In genomic region chr11:62281601-62281997, GRCm38 (mm10) we compare ENCODE assay signal across 8 mouse cellular contexts. TPM values are rescaled to one million over a fixed set of nuclear protein-coding genes. Genes with fewer than 3 reads are reported as not detected.
DNase-seq lines count a peak whose midpoint lies in the region; ATAC-seq and TF ChIP-seq lines count a peak whose summit lies in the region.

No protein-coding gene starts in this region.

- intact Hi-C loops in gastrocnemius, adult 2 months (cut with DNase I), result loop anchor here (5.0 kb wide), 1 partner anchor 349 kb away; the partner anchor contains the start of gene Akap10

- peak overlapping the region; percentile 91 for H3K27ac ChIP-seq in gastrocnemius, adult 2 months
- peak overlapping the region; percentile 95 for H3K27ac ChIP-seq in embryonic facial prominence, embryonic 15.5 days (replicated peaks)
- H3K27ac ChIP-seq in liver, postnatal 0 days (ENCODE audit: low read depth), result peak overlapping the region; percentile 97

- H3K36me3 ChIP-seq in E14TG2a.4 (ENCODE audit: insufficient read depth, low read length), result peaks cover 40% of the 10 kb centered on the region
- peaks cover 18% of the 10 kb centered on the region for H3K36me3 ChIP-seq in embryonic facial prominence, embryonic 15.5 days
- H3K36me3 ChIP-seq in liver, postnatal 0 days (replicated peaks; ENCODE audit: insufficient read depth, low read length), result peaks cover 11% of the 10 kb centered on the region

- WGBS in embryonic facial prominence, embryonic 15.5 days, result under 1% methylated on average over 55 of the region's 57 CpGs
- 2% methylated on average over 47 of the region's 57 CpGs for WGBS in liver, postnatal 0 days (ENCODE audit: insufficient replicate concordance)

- TF ChIP-seq CTCF in gastrocnemius, adult 2 months (IDR thresholded peaks at IDR 0.05), result no peak
- TF ChIP-seq CTCF in E14TG2a.4 (conservative IDR thresholded peaks at IDR 0.05; ENCODE audit: low read length), result no peak
- no peak for TF ChIP-seq CTCF in liver, postnatal 0 days (IDR thresholded peaks at IDR 0.05; ENCODE audit: low read depth)

- peak overlapping the region; percentile 69 for H3K9ac ChIP-seq in embryonic facial prominence, embryonic 15.5 days
- H3K9ac ChIP-seq in liver, postnatal 0 days (replicated peaks), result peak overlapping the region; percentile 85

- peak; percentile 90 for DNase-seq in gastrocnemius, adult 2 months
- DNase-seq in gastrocnemius, postnatal 4 days (ENCODE audit: low spot score in 2 of 2), result no peak
- DNase-seq in liver, postnatal 0 days, result no peak
- peak; percentile 62 for DNase-seq in retina, embryonic 14.5 days (ENCODE audit: low spot score)

- peak overlapping the region; percentile 69 for H3K4me2 ChIP-seq in embryonic facial prominence, embryonic 15.5 days (replicated peaks)
- H3K4me2 ChIP-seq in liver, postnatal 0 days (ENCODE audit: low read depth, low read length), result peak overlapping the region; percentile 93

- peak; percentile 65 for ATAC-seq in embryonic facial prominence, embryonic 15.5 days (ENCODE audit: insufficient number of reproducible peaks, low FRiP score, low TSS enrichment, low read depth)
- ATAC-seq in inflammation-experienced regulatory T-cells, adult 6 months, result peak; percentile 8
- ATAC-seq in liver, postnatal 0 days, result peak; percentile 87
- ATAC-seq in CD4-positive, CD25-positive, alpha-beta regulatory T cell, adult 4 months, result no peak

- peak overlapping the region; percentile 82 for H3K4me3 ChIP-seq in gastrocnemius, adult 2 months
- peak overlapping the region; percentile 88 for H3K4me3 ChIP-seq in E14TG2a.4 (replicated peaks; ENCODE audit: low read length)
- peak overlapping the region; percentile 99 for H3K4me3 ChIP-seq in embryonic facial prominence, embryonic 15.5 days (replicated peaks)
- peak overlapping the region; percentile 73 for H3K4me3 ChIP-seq in liver, postnatal 0 days (ENCODE audit: low read depth, low read length)

- H3K9me3 ChIP-seq in E14TG2a.4 (ENCODE audit: low read length), result no peaks in the 10 kb centered on the region
- H3K9me3 ChIP-seq in embryonic facial prominence, embryonic 15.5 days (replicated peaks), result no peaks in the 10 kb centered on the region
- no peaks in the 10 kb centered on the region for H3K9me3 ChIP-seq in liver, postnatal 0 days (ENCODE audit: low read length)

- no peaks in the 10 kb centered on the region for H3K27me3 ChIP-seq in E14TG2a.4 (ENCODE audit: insufficient read depth, low read length)
- no peaks in the 10 kb centered on the region for H3K27me3 ChIP-seq in embryonic facial prominence, embryonic 15.5 days
- H3K27me3 ChIP-seq in liver, postnatal 0 days (ENCODE audit: insufficient read depth, low read length), result no peaks in the 10 kb centered on the region

- no peak for TF ChIP-seq EP300 in liver, postnatal 0 days (IDR thresholded peaks at IDR 0.05; ENCODE audit: low read depth)

- H3K4me1 ChIP-seq in E14TG2a.4 (replicated peaks; ENCODE audit: low read depth, low read length), result peaks cover 38% of the 10 kb centered on the region
- H3K4me1 ChIP-seq in embryonic facial prominence, embryonic 15.5 days, result 0 out of 2 replicates have a peak, but pooled peaks cover 3% of the 10 kb centered on the region
- H3K4me1 ChIP-seq in liver, postnatal 0 days (ENCODE audit: insufficient read depth), result peaks cover 7% of the 10 kb centered on the region

RNA-seq across cellular contexts. Expression of gene Ttc19, which starts 0.3 kb away (rescaled TPM):
- 10 to 100 TPM; 37.4 to 50.1 TPM for total RNA-seq in gastrocnemius, adult 2 months (2021)
- total RNA-seq in gastrocnemius, postnatal 4 days (2021), result 10 to 100 TPM; 16.1 to 18.2 TPM
- 23.6 and 24.6 TPM in 2 replicates for polyA plus RNA-seq in embryonic facial prominence, embryonic 15.5 days (2015; fragmentation: Nextera tagmentation; extraction: Ambion mirVana)
- polyA plus RNA-seq in inflammation-experienced regulatory T-cells, adult 6 months (2017; shearing (Covaris generic)), result 10 to 100 TPM in 2 of 3 experiments, 1 to 10 TPM in 1; 9.2 to 11.0 (median 10.5) TPM
- 4.8 and 4.9 TPM in 2 replicates for polyA plus RNA-seq in liver, postnatal 0 days (2015; fragmentation: Nextera tagmentation; extraction: Ambion mirVana)
- 10 to 100 TPM; 11.0 to 11.6 TPM for polyA plus RNA-seq in CD4-positive, CD25-positive, alpha-beta regulatory T cell, adult 4 months (2017; shearing (Covaris generic))

RNA-seq across cellular contexts. Expression of gene Zswim7, which starts 0.4 kb away (rescaled TPM):
- total RNA-seq in gastrocnemius, adult 2 months (2021), result 10 to 100 TPM; 33.5 to 40.6 TPM
- total RNA-seq in gastrocnemius, postnatal 4 days (2021), result 10 to 100 TPM; 10.6 to 13.8 TPM
- polyA plus RNA-seq in embryonic facial prominence, embryonic 15.5 days (2015; fragmentation: Nextera tagmentation; extraction: Ambion mirVana), result 21.5 and 22.3 TPM in 2 replicates
- 10 to 100 TPM in 1 of 3 experiments, 1 to 10 TPM in 2; 6.6 to 11.8 (median 7.7) TPM for polyA plus RNA-seq in inflammation-experienced regulatory T-cells, adult 6 months (2017; shearing (Covaris generic))
- polyA plus RNA-seq in liver, postnatal 0 days (2015; fragmentation: Nextera tagmentation; extraction: Ambion mirVana), result 16.3 and 16.4 TPM in 2 replicates
- 1 to 10 TPM; 9.6 to 9.7 TPM for polyA plus RNA-seq in CD4-positive, CD25-positive, alpha-beta regulatory T cell, adult 4 months (2017; shearing (Covaris generic))

RNA-seq across cellular contexts. Expression of gene Adora2b, which starts 32.8 kb away (rescaled TPM):
- under 1 TPM; 0.26 to 0.95 TPM for total RNA-seq in gastrocnemius, adult 2 months (2021)
- total RNA-seq in gastrocnemius, postnatal 4 days (2021), result 1 to 10 TPM; 2.3 to 2.4 TPM
- polyA plus RNA-seq in embryonic facial prominence, embryonic 15.5 days (2015; fragmentation: Nextera tagmentation; extraction: Ambion mirVana), result 16.9 and 18.1 TPM in 2 replicates
- polyA plus RNA-seq in inflammation-experienced regulatory T-cells, adult 6 months (2017; shearing (Covaris generic)), result not detected
- 0.59 and 0.61 TPM in 2 replicates for polyA plus RNA-seq in liver, postnatal 0 days (2015; fragmentation: Nextera tagmentation; extraction: Ambion mirVana)
- polyA plus RNA-seq in CD4-positive, CD25-positive, alpha-beta regulatory T cell, adult 4 months (2017; shearing (Covaris generic)), result not detected

Comparison
In these comparisons a context has a peak if more than half of its experiments do, and no peak if none do; other contexts are left out.
1. DNase-seq: peak in gastrocnemius, adult 2 months (single experiment) and retina, embryonic 14.5 days (single experiment); none in gastrocnemius, postnatal 4 days (0 of 2) and liver, postnatal 0 days (single experiment).
2. RNA of gene Adora2b, which starts 32.8 kb away (polyA plus RNA-seq): 16.9 to 18.1 TPM in embryonic facial prominence, embryonic 15.5 days; 0.59 to 0.61 TPM in liver, postnatal 0 days, not detected in CD4-positive, CD25-positive, alpha-beta regulatory T cell, adult 4 months and not detected in inflammation-experienced regulatory T-cells, adult 6 months; every median in the first group is over 10 times any median in the second.
3. Peak in every context shown above with its lines, with median percentiles within 50 percentile points of each other: H3K27ac ChIP-seq and H3K4me3 ChIP-seq.